Mouse (Mus musculus) MEL (cell line): ENCODE data around the gene Fam129c. TPM values are rescaled to one million over a fixed set of nuclear protein-coding genes. Genes with fewer than 3 reads are reported as not detected.
A peak's percentile ranks its signal among the peaks of the same experiment; 100 is the strongest.

Experiments used
- DNase-seq: peaks from one replicate; pipeline ENCODE4 v3.0.0; 2011; ENCODE audit warnings: low read depth, low spot score
- H3K27ac ChIP-seq: 2 replicates; pipeline ENCODE4 v1.5.1; 2012; ENCODE audit warnings: low read depth, mild to moderate bottlenecking, control low read depth, low read length, moderate library complexity; ENCODE audit not compliant: control insufficient read depth
- H3K27me3 ChIP-seq, 2 experiments: fragments of 150-350 bp in 1 of 2; sonication (generic) in 1 of 2; 2 replicates each; pipeline ENCODE4 v1.6.1; 2012; ENCODE audit warnings: low read length in 2 of 2, mild to moderate bottlenecking in 2 of 2, improper control_type of control experiment in 1 of 2, moderate library complexity in 1 of 2; ENCODE audit not compliant: insufficient read depth in 2 of 2, control insufficient read depth in 1 of 2
- H3K36me3 ChIP-seq, 2 experiments: 2 replicates each; pipeline ENCODE4 v1.6.1; 2012 to 2014; ENCODE audit warnings: low read length in 2 of 2, improper control_type of control experiment in 1 of 2, inconsistent platforms in 1 of 2, mild to moderate bottlenecking in 1 of 2; ENCODE audit not compliant: insufficient read depth in 2 of 2, control insufficient read depth in 1 of 2
- H3K4me1 ChIP-seq, 2 experiments: fragments of 150-350 bp in 1 of 2; sonication (generic) in 1 of 2; 2 replicates each; pipeline ENCODE4 v1.6.1; 2012; ENCODE audit warnings: low read length in 2 of 2, improper control_type of control experiment in 1 of 2, mild to moderate bottlenecking in 1 of 2; ENCODE audit not compliant: insufficient read depth in 2 of 2, control insufficient read depth in 1 of 2
- H3K4me3 ChIP-seq, 2 experiments: fragments of 150-350 bp in 1 of 2; sonication (generic) in 1 of 2; 2 replicates each; pipeline ENCODE4 v1.5.1; 2012; ENCODE audit warnings: low read depth in 2 of 2, low read length in 2 of 2, mild to moderate bottlenecking in 2 of 2, moderate library complexity in 2 of 2, control low read depth in 1 of 2, improper control_type of control experiment in 1 of 2; ENCODE audit not compliant: control insufficient read depth in 1 of 2, insufficient read depth in 1 of 2
- H3K79me2 ChIP-seq: 2 replicates; pipeline ENCODE4 v1.6.1; 2012; ENCODE audit warnings: mild to moderate bottlenecking, low read length, moderate library complexity; ENCODE audit not compliant: control insufficient read depth, poor library complexity, insufficient read depth
- H3K9ac ChIP-seq: 2 replicates; pipeline ENCODE4 v1.6.1; 2012; ENCODE audit warnings: low read depth, mild to moderate bottlenecking, control low read depth, low read length, moderate library complexity; ENCODE audit not compliant: control insufficient read depth, poor library complexity, severe bottlenecking
- H3K9me3 ChIP-seq: fragments of 150-350 bp; sonication (generic); replicated peaks from 2 replicates; pipeline ENCODE4 v1.6.1; 2012; ENCODE audit warnings: mild to moderate bottlenecking, low read length, improper control_type of control experiment, moderate library complexity; ENCODE audit not compliant: insufficient read depth
- CHD1 ChIP-seq: IDR thresholded peaks from 2 replicates; pipeline ENCODE4 v1.6.1; 2012; ENCODE audit warnings: low read depth, mild to moderate bottlenecking, inconsistent platforms, low read length, improper control_type of control experiment
- ELF1 ChIP-seq: IDR thresholded peaks from 2 replicates; pipeline ENCODE4 v1.6.1; 2014; ENCODE audit warnings: low read depth, mild to moderate bottlenecking, inconsistent platforms, low read length, improper control_type of control experiment, moderate library complexity
- ETS1 ChIP-seq: IDR thresholded peaks from 2 replicates; pipeline ENCODE4 v1.6.1; 2012; ENCODE audit warnings: low read depth, mild to moderate bottlenecking, inconsistent platforms, low read length, improper control_type of control experiment, moderate library complexity
- GABPA ChIP-seq: IDR thresholded peaks from 2 replicates; pipeline ENCODE4 v1.6.1; 2012; ENCODE audit warnings: low read depth, mild to moderate bottlenecking, inconsistent platforms, low read length, improper control_type of control experiment, moderate library complexity
- HCFC1 ChIP-seq: IDR thresholded peaks from 2 replicates; pipeline ENCODE4 v1.6.1; 2012; ENCODE audit warnings: low read depth, mild to moderate bottlenecking, inconsistent platforms, low read length, improper control_type of control experiment, moderate library complexity
- JUND ChIP-seq: IDR thresholded peaks from 2 replicates; pipeline ENCODE4 v1.6.1; 2011; ENCODE audit warnings: low read depth, mild to moderate bottlenecking, improper control_type of control experiment, low read length
- KAT2A ChIP-seq: conservative IDR thresholded peaks from 2 replicates; pipeline ENCODE4 v1.6.1; 2012; ENCODE audit warnings: low read depth, low read length, improper control_type of control experiment, inconsistent platforms
- MAX ChIP-seq: IDR thresholded peaks from 2 replicates; pipeline ENCODE4 v1.6.1; 2011; ENCODE audit warnings: low read length, improper control_type of control experiment
- MEF2A ChIP-seq: IDR thresholded peaks from 2 replicates; pipeline ENCODE4 v1.6.1; 2014; ENCODE audit warnings: low read depth, mild to moderate bottlenecking, inconsistent platforms, low read length, improper control_type of control experiment; ENCODE audit not compliant: poor library complexity, insufficient replicate concordance, severe bottlenecking; ENCODE audit errors: extremely low read depth
- MYB ChIP-seq: IDR thresholded peaks from 2 replicates; pipeline ENCODE4 v1.6.1; 2011; ENCODE audit warnings: mild to moderate bottlenecking, low read depth, low read length, improper control_type of control experiment
- NELFE ChIP-seq: IDR thresholded peaks from 2 replicates; pipeline ENCODE4 v1.6.1; 2011; ENCODE audit warnings: low read depth, low read length, improper control_type of control experiment
- NRF1 ChIP-seq: IDR thresholded peaks from 2 replicates; pipeline ENCODE4 v1.6.1; 2014; ENCODE audit warnings: low read depth, mild to moderate bottlenecking, inconsistent platforms, low read length, improper control_type of control experiment, moderate library complexity; ENCODE audit not compliant: poor library complexity, insufficient read depth, severe bottlenecking
- POLR2A ChIP-seq, 2 experiments: IDR thresholded peaks; 2 replicates each; pipeline ENCODE4 v1.6.1; 2011 to 2012; ENCODE audit warnings: low read length in 2 of 2, mild to moderate bottlenecking in 2 of 2, control low read depth in 1 of 2, improper control_type of control experiment in 1 of 2, low read depth in 1 of 2, moderate library complexity in 1 of 2; ENCODE audit not compliant: control insufficient read depth in 1 of 2, insufficient read depth in 1 of 2, poor library complexity in 1 of 2
- POLR2AphosphoS2 ChIP-seq: IDR thresholded peaks from 2 replicates; pipeline ENCODE4 v1.6.1; 2011; ENCODE audit warnings: low read length, improper control_type of control experiment
- RAD21 ChIP-seq: IDR thresholded peaks from 2 replicates; pipeline ENCODE4 v1.6.1; 2011; ENCODE audit warnings: mild to moderate bottlenecking, low read depth, low read length, improper control_type of control experiment
- SMC3 ChIP-seq: IDR thresholded peaks from 2 replicates; pipeline ENCODE4 v1.6.1; 2011; ENCODE audit warnings: low read depth, low read length, improper control_type of control experiment
- TAL1 ChIP-seq: IDR thresholded peaks from 2 replicates; pipeline ENCODE4 v1.6.1; 2012; ENCODE audit warnings: mild to moderate bottlenecking, inconsistent platforms, low read length, moderate library complexity, mixed read lengths
- TCF12 ChIP-seq: IDR thresholded peaks from 2 replicates; pipeline ENCODE4 v1.6.1; 2014; ENCODE audit warnings: low read depth, mild to moderate bottlenecking, inconsistent platforms, low read length, improper control_type of control experiment, moderate library complexity
- UBTF ChIP-seq: IDR thresholded peaks from 2 replicates; pipeline ENCODE4 v1.6.1; 2012; ENCODE audit warnings: low read depth, mild to moderate bottlenecking, inconsistent platforms, low read length, improper control_type of control experiment, moderate library complexity, borderline replicate concordance; ENCODE audit not compliant: insufficient read depth
- USF1 ChIP-seq: IDR thresholded peaks from 2 replicates; pipeline ENCODE4 v1.6.1; 2014; ENCODE audit warnings: low read depth, mild to moderate bottlenecking, inconsistent platforms, low read length, improper control_type of control experiment, moderate library complexity
- ZC3H11A ChIP-seq: IDR thresholded peaks from 2 replicates; pipeline ENCODE4 v1.6.1; 2012; ENCODE audit warnings: low read depth, mild to moderate bottlenecking, inconsistent platforms, low read length, improper control_type of control experiment
- ZNF384 ChIP-seq: IDR thresholded peaks from 2 replicates; pipeline ENCODE4 v1.6.1; 2012; ENCODE audit warnings: low read depth, mild to moderate bottlenecking, inconsistent platforms, low read length, improper control_type of control experiment
- polyA plus RNA-seq, 2 experiments: library from polyadenylated mRNA; stranded (reverse) in 1 of 2; unstranded in 1 of 2; fragments of >175 nt in 1 of 2; fragments of >200 nt in 1 of 2; gene quantifications; 2 replicates each; pipeline versions ENCODE4 v1.2.1 to v1.2.4; 2012; ENCODE audit warnings: low replicate concordance in 2 of 2, low read depth in 1 of 2; ENCODE audit not compliant: insufficient read length in 2 of 2, insufficient read depth in 1 of 2, missing spikeins in 1 of 2
- total RNA-seq: library from RNA; depleted of rRNA; stranded (reverse); fragments of 300-350 nt; gene quantifications from 2 replicates; pipeline ENCODE4 v1.2.3, GENCODE M21; 2012; rRNA removed

The Fam129c gene
- 3.8 and 7.6 TPM in 2 replicates for total RNA-seq
- polyA plus RNA-seq = 1 to 10 TPM in 1 of 2 experiments, not detected in 1; 8.3 TPM

DNA sequence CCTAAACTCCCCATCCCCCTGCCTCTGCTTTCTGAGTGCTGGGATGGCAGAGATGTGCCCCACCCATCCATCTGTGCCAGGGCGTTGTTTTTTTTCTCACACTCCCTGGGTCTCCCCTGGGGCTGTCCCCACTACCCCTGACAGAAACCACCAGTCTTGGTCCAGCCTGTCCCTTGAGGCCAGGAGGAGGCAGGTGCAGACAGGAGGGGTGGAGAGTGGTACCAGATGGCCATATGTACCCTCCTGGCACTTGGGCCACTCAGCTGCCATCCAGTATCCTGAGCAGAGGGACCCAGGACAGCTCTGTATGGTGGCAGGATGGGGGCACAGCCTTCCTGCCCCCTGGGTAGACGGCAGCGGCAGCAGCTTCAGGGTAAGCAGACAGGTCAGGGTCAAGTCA, at the start of gene Fam129c:
Gene Fam129c (plus strand): TSS at position 198 of the 400 bp plus-strand sequence.
- no peak within 1 kb of the TSS for H3K9ac ChIP-seq
- DNase-seq = no peak

DNA sequence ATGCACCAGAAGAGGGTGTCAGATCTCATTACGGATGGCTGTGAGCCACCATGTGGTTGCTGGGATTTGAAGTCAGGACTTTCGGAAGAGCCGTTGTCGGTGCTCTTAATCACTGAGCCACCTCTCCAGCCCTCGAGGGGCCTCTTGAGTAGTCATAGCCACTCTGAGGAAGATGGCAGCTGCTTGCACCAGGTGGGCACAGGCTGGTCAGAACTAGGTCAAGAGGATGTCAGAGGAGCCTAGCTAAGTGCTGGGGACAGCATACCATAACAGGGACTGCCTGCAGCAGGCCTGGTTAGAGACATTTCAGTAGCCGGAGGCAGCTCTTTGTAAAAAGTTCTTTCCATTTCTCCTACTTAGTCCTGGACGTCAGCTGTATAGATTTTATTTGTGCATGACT, 46.7 kb upstream of the Fam129c start:
- Histone ChIP-seq H3K4me3 (no peak overlapping the region), H3K36me3 (peaks cover 0 to 8% of the 10 kb centered on the region in 2 experiments; a peak in 2 of 4 replicates), H3K4me1 (peaks cover 5 to 23% of the 10 kb centered on the region in 2 experiments), H3K9ac (no peak overlapping the region), H3K9me3 (no peaks in the 10 kb centered on the region), H3K27ac (no peak overlapping the region), H3K79me2 (no peaks in the 10 kb centered on the region), H3K27me3 (no peaks in the 10 kb centered on the region)
- DNase-seq = no peak
- TF ChIP-seq POLR2A (IDR thresholded peaks at IDR 0.05; ENCODE audit: control insufficient read depth in 1 of 2, insufficient read depth in 1 of 2, low read depth in 1 of 2, low read length in 2 of 2, poor library complexity in 1 of 2) (no peak), MEF2A (no peak), SMC3 (no peak)

More for the DNA sequence above, at the start of gene Fam129c:
- Histone ChIP-seq H3K4me3 (no peak within 1 kb of the TSS), H3K9me3 (no peaks in the 10 kb centered on the region), H3K27me3 (no peaks in the 10 kb centered on the region), H3K79me2 (peaks cover 13% of the 10 kb centered on the region), H3K4me1 (peaks cover 9 to 24% of the 10 kb centered on the region in 2 experiments), H3K36me3 (peaks cover 0 to 12% of the 10 kb centered on the region in 2 experiments; a peak in 3 of 4 replicates), H3K27ac (peak within 1 kb of the TSS; percentile 3; the same call in 1 of the 2 replicates)
- no peak for TF ChIP-seq UBTF
- TF ChIP-seq USF1 = no peak
- TF ChIP-seq KAT2A = no peak
- TF ChIP-seq CHD1 = no peak
- no peak for TF ChIP-seq RAD21
- TF ChIP-seq GABPA = no peak
- TF ChIP-seq NRF1 = no peak
- no peak for TF ChIP-seq ZNF384
- TF ChIP-seq POLR2A (IDR thresholded peaks at IDR 0.05; ENCODE audit: control insufficient read depth in 1 of 2, insufficient read depth in 1 of 2, low read depth in 1 of 2, low read length in 2 of 2, poor library complexity in 1 of 2) = no peak
- no peak for TF ChIP-seq TCF12

DNA sequence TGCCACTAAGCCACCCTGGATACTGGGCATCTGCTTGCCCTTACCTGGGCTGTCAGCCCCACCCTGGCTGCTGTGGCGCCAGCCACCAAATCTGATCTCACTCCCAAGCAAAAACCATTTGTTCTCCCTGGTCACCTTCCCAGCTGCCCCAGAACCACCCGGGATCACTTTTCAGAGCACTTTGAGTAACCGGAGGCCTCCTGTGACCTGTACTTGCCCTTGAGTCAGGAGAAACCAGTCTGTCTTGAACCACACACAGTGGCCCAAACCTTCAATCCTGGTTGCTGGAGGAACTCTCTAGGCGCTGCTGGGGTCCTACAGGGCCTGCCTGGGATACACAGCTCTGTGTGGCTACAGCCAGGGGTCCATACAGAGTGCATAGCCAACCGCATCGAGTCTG, 44.7 kb upstream of the Fam129c start:
- Histone ChIP-seq H3K4me1 (peaks cover 5 to 23% of the 10 kb centered on the region in 2 experiments), H3K27ac (no peak overlapping the region), H3K4me3 (no peak overlapping the region), H3K9ac (no peak overlapping the region), H3K36me3 (peaks cover 0 to 8% of the 10 kb centered on the region in 2 experiments; a peak in 2 of 4 replicates), H3K9me3 (no peaks in the 10 kb centered on the region), H3K27me3 (no peaks in the 10 kb centered on the region), H3K79me2 (no peaks in the 10 kb centered on the region)
- no peak for DNase-seq
- no peak for TF ChIP-seq HCFC1
- no peak for TF ChIP-seq KAT2A
- no peak for TF ChIP-seq TAL1
- TF ChIP-seq ELF1 = no peak
- no peak for TF ChIP-seq MYB
- TF ChIP-seq JUND = no peak
- TF ChIP-seq MEF2A = no peak
- TF ChIP-seq SMC3 = no peak
- TF ChIP-seq ZNF384 = no peak
- TF ChIP-seq ZC3H11A = no peak
- TF ChIP-seq POLR2AphosphoS2 = no peak
- TF ChIP-seq ETS1 = no peak
- TF ChIP-seq MAX = no peak
- TF ChIP-seq POLR2A (IDR thresholded peaks at IDR 0.05; ENCODE audit: control insufficient read depth in 1 of 2, insufficient read depth in 1 of 2, low read depth in 1 of 2, low read length in 2 of 2, poor library complexity in 1 of 2) = no peak
- no peak for TF ChIP-seq NRF1
- no peak for TF ChIP-seq NELFE
- TF ChIP-seq TCF12 = no peak
